Mouse (Mus musculus) brown adipose tissue, adult 24 weeks (tissue): Measurements from ENCODE around the gene Acbd4. TPM values are rescaled to one million over a fixed set of nuclear protein-coding genes. Genes with fewer than 3 reads are reported as not detected.

Experiments used
- polyA plus RNA-seq: library from polyadenylated mRNA; stranded (reverse); fragments of >200 nt; gene quantifications from 2 replicates; pipeline ENCODE4 v1.2.4, GENCODE M21; 2012; ENCODE audit not compliant: missing spikeins, insufficient read depth, insufficient read length

Gene Acbd4
- polyA plus RNA-seq, 1 experiment, result 183 TPM

Other genes with a start within 250 kb of the Acbd4 start
- 30.9 and 32.6 TPM in 2 replicates for gene Eftud2, start 220.7 kb upstream of the Acbd4 start, polyA plus RNA-seq
- not detected in 2 replicates for gene Ccdc103, start 220.5 kb upstream of the Acbd4 start, polyA plus RNA-seq
- gene Fam187a, start 216.5 kb upstream of the Acbd4 start, polyA plus RNA-seq, result not detected in 2 replicates
- gene Gfap, start 200.8 kb upstream of the Acbd4 start, polyA plus RNA-seq, result not detected in 2 replicates
- not detected in 2 replicates for gene Kif18b, start 176.6 kb upstream of the Acbd4 start, polyA plus RNA-seq
- not detected in 2 replicates for gene C1ql1, start 155.0 kb upstream of the Acbd4 start, polyA plus RNA-seq
- 52.6 and 57.2 TPM in 2 replicates for gene Nmt1, start 73.5 kb upstream of the Acbd4 start, polyA plus RNA-seq
- gene Dcakd, start 73.3 kb upstream of the Acbd4 start, polyA plus RNA-seq, result 25.6 and 25.9 TPM in 2 replicates
- gene Plcd3, start within 50 bp of the Acbd4 start, polyA plus RNA-seq, result 6.1 and 6.2 TPM in 2 replicates
- 36.0 and 40.8 TPM in 2 replicates for gene Hexim1, start 14.5 kb downstream of the Acbd4 start, polyA plus RNA-seq
- 3.2 and 4.2 TPM in 2 replicates for gene Hexim2, start 30.7 kb downstream of the Acbd4 start, polyA plus RNA-seq
- gene Fmnl1, start 69.4 kb downstream of the Acbd4 start, polyA plus RNA-seq, result 2.8 and 3.8 TPM in 2 replicates
- not detected in 2 replicates for gene 1700023F06Rik, start 106.9 kb downstream of the Acbd4 start, polyA plus RNA-seq
- gene Spata32, start 116.8 kb downstream of the Acbd4 start, polyA plus RNA-seq, result not detected in 2 replicates
- 1.5 and 3.8 TPM in 2 replicates for gene Map3k14, start 165.8 kb downstream of the Acbd4 start, polyA plus RNA-seq